Comparison of ENCODE assay signal across 9 mouse cellular contexts in genomic region chr15:100754805-100755497, GRCm38 (mm10). TPM values are rescaled to one million over a fixed set of nuclear protein-coding genes. Genes with fewer than 3 reads are reported as not detected.
DNase-seq lines count a peak whose midpoint lies in the region; ATAC-seq lines count a peak whose summit lies in the region.
"Had no signal": no experiment of that assay in that cellular context is flagged by ENCODE, and none has a peak within 500 bp of the region (broad histone marks: within the 10 kb centered on the region; RNA-seq: fewer than 3 reads in every experiment).

No protein-coding gene starts in this region.

- H3K27ac ChIP-seq in midbrain, embryonic 13.5 days = no peak overlapping the region
- H3K27ac ChIP-seq in midbrain, embryonic 11.5 days (ENCODE audit: low read depth, low read length) = no peak overlapping the region
- H3K27ac ChIP-seq: embryonic facial prominence, embryonic 12.5 days had no signal

- ATAC-seq in midbrain, embryonic 13.5 days = no peak
- no peak for ATAC-seq in midbrain, embryonic 11.5 days (ENCODE audit: low FRiP score)

- peaks cover 10% of the 10 kb centered on the region for H3K4me1 ChIP-seq in midbrain, embryonic 13.5 days (replicated peaks)
- H3K4me1 ChIP-seq in midbrain, embryonic 11.5 days (ENCODE audit: control insufficient read depth, insufficient read depth, low read length) = no peaks in the 10 kb centered on the region

- DNase-seq in midbrain, embryonic 11.5 days (ENCODE audit: low spot score, missing footprints) = no peak
- peak; percentile 60 for DNase-seq in brain, adult 2 months (ENCODE audit: low read depth, low spot score)
- peak; percentile 50 for DNase-seq in heart, postnatal 4 days
- DNase-seq in kidney, postnatal 4 days = peak; percentile 65 to 80
- DNase-seq in natural killer cell, adult 2 months (ENCODE audit: low spot score in 2 of 2) = peak; percentile 62 to 75
- DNase-seq in gastrocnemius, postnatal 4 days (ENCODE audit: low spot score in 2 of 2) = no peak
- DNase-seq in layer of hippocampus, adult 18-20 months (ENCODE audit: low spot score in 2 of 2) = no peak

- no peaks in the 10 kb centered on the region for H3K36me3 ChIP-seq in midbrain, embryonic 13.5 days
- H3K36me3 ChIP-seq in midbrain, embryonic 11.5 days (ENCODE audit: control insufficient read depth, insufficient read depth, low read length) = no peaks in the 10 kb centered on the region
- H3K36me3 ChIP-seq: embryonic facial prominence, embryonic 12.5 days had no signal

- H3K9ac ChIP-seq in midbrain, embryonic 13.5 days (replicated peaks) = no peak overlapping the region
- H3K9ac ChIP-seq in midbrain, embryonic 11.5 days (ENCODE audit: low read length) = no peak overlapping the region
- H3K9ac ChIP-seq: embryonic facial prominence, embryonic 12.5 days had no signal

- H3K4me2 ChIP-seq in midbrain, embryonic 13.5 days (replicated peaks) = peak overlapping the region; percentile 32
- no peak overlapping the region for H3K4me2 ChIP-seq in midbrain, embryonic 11.5 days
- H3K4me2 ChIP-seq: embryonic facial prominence, embryonic 12.5 days had no signal

- H3K27me3 ChIP-seq in midbrain, embryonic 13.5 days = no peaks in the 10 kb centered on the region; the same call in 1 of the 2 replicates
- H3K27me3 ChIP-seq in midbrain, embryonic 11.5 days (ENCODE audit: control insufficient read depth, insufficient read depth, low read length) = no peaks in the 10 kb centered on the region
- H3K27me3 ChIP-seq: embryonic facial prominence, embryonic 12.5 days had no signal

- H3K4me3 ChIP-seq in midbrain, embryonic 13.5 days (replicated peaks) = no peak overlapping the region
- H3K4me3 ChIP-seq in midbrain, embryonic 11.5 days (ENCODE audit: low read depth, low read length) = no peak overlapping the region
- H3K4me3 ChIP-seq: embryonic facial prominence, embryonic 12.5 days had no signal

- no peaks in the 10 kb centered on the region for H3K9me3 ChIP-seq in midbrain, embryonic 13.5 days
- no peaks in the 10 kb centered on the region for H3K9me3 ChIP-seq in midbrain, embryonic 11.5 days (ENCODE audit: control insufficient read depth, low read length)
- H3K9me3 ChIP-seq: embryonic facial prominence, embryonic 12.5 days had no signal

- 14% methylated on average over 11 of the region's 11 CpGs for WGBS in midbrain, embryonic 13.5 days
- WGBS in midbrain, embryonic 11.5 days = 17% methylated on average over 11 of the region's 11 CpGs

RNA-seq across cellular contexts. Expression of gene Slc4a8, which starts 6.6 kb away (rescaled TPM):
- polyA plus RNA-seq in midbrain, embryonic 13.5 days (2015; fragmentation: Nextera tagmentation; extraction: Ambion mirVana) = 23.3 and 23.4 TPM in 2 replicates
- polyA plus RNA-seq in midbrain, embryonic 11.5 days (2014; fragmentation: Nextera tagmentation; extraction: Ambion mirVana) = 7.1 and 9.2 TPM in 2 replicates
- total RNA-seq in heart, postnatal 4 days (2021) = 1 to 10 TPM; 2.4 to 2.5 TPM
- 1 to 10 TPM; 1.5 to 2.3 TPM for total RNA-seq in gastrocnemius, postnatal 4 days (2021)
- 10 to 100 TPM; 74.4 to 77.9 TPM for total RNA-seq in layer of hippocampus, adult 18-20 months (2021)

RNA-seq across cellular contexts. Expression of gene Galnt6, which starts 25.8 kb away (rescaled TPM):
- polyA plus RNA-seq in midbrain, embryonic 13.5 days (2015; fragmentation: Nextera tagmentation; extraction: Ambion mirVana) = not detected in 2 replicates
- polyA plus RNA-seq in midbrain, embryonic 11.5 days (2014; fragmentation: Nextera tagmentation; extraction: Ambion mirVana) = 0.04 TPM in 1 of 2 replicates, not detected in the other
- 1 to 10 TPM; 1.3 to 1.6 TPM for total RNA-seq in heart, postnatal 4 days (2021)
- under 1 TPM; 0.80 to 0.96 TPM for total RNA-seq in gastrocnemius, postnatal 4 days (2021)
- total RNA-seq in layer of hippocampus, adult 18-20 months (2021) = 10 to 100 TPM in 1 of 2 experiments, 1 to 10 TPM in 1; 8.9 to 11.4 TPM

Comparison
In these comparisons a context has a peak if more than half of its experiments do, and no peak if none do; other contexts are left out.
1. DNase-seq: peak in brain, adult 2 months (single experiment), heart, postnatal 4 days (single experiment), kidney, postnatal 4 days (2 of 2) and natural killer cell, adult 2 months (2 of 2); none in midbrain, embryonic 11.5 days (single experiment), gastrocnemius, postnatal 4 days (0 of 2) and layer of hippocampus, adult 18-20 months (0 of 2).
2. RNA of gene Slc4a8, which starts 6.6 kb away (total RNA-seq): 74.4 to 77.9 TPM in layer of hippocampus, adult 18-20 months; 2.4 to 2.5 TPM in heart, postnatal 4 days and 1.5 to 2.3 TPM in gastrocnemius, postnatal 4 days; every median in the first group is over 10 times any median in the second.